Mouse (Mus musculus): ENCODE measurements at regions not wholly inside any gene's neighbourhood (a gene's known extent, or its start where the extent isn't known, plus 50 kb on each side); places are given as distances from the start of the nearest gene placed in this dataset.

- Histone ChIP-seq H3K27me3 (ENCODE audit: control insufficient read depth, insufficient read depth, low read length) (no peaks in the 10 kb centered on the region), H3K36me3 (ENCODE audit: control insufficient read depth, insufficient read depth, low read length) (no peaks in the 10 kb centered on the region), H3K4me2 (ENCODE audit: low read depth, low read length) (no peak overlapping the region), H3K9ac (ENCODE audit: low read length) (no peak overlapping the region), H3K9me3 (replicated peaks; ENCODE audit: control insufficient read depth, low read length) (no peaks in the 10 kb centered on the region), H3K4me3 (replicated peaks; ENCODE audit: low read length) (no peak overlapping the region), H3K27ac (ENCODE audit: low read length) (no peak overlapping the region), H3K4me1 (ENCODE audit: control insufficient read depth, insufficient read depth, low read length) (no peaks in the 10 kb centered on the region)
- ATAC-seq (ENCODE audit: insufficient read depth, low FRiP score) = no peak
- 91% methylated on average over 4 of the region's 4 CpGs for WGBS
Measured at GRCm38 (mm10) chr17:82931476-82931875, 283.6 kb upstream of the Pkdcc start.

DNA sequence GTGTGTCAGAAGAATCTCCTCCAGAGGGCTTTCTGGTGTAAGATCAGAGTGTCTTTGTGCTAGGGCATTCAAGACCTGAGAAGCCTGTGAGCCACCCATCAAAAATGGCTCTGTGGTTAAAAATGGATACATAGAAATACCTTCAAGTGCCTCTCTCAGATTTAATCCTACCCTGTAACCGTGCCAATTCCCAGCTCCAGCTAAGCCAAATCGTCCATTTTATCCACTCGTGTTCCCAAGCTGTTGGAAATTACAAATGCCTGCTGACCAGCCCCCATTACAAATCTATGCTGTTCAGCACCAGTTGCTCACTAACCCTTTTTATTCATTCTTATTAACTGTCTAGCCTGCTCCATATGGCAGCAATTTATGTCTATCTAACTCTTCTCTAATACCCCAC, 278.3 kb upstream of the Pkdcc start:
- H3K4me1 ChIP-seq (ENCODE audit: control insufficient read depth, insufficient read depth, low read length) = no peaks in the 10 kb centered on the region
- no peak overlapping the region for H3K4me2 ChIP-seq (ENCODE audit: low read depth, low read length)
- ATAC-seq (ENCODE audit: insufficient read depth, low FRiP score) = no peak
- H3K9me3 ChIP-seq (replicated peaks; ENCODE audit: control insufficient read depth, low read length) = no peaks in the 10 kb centered on the region
- H3K4me3 ChIP-seq (replicated peaks; ENCODE audit: low read length) = no peak overlapping the region
- H3K27me3 ChIP-seq (ENCODE audit: control insufficient read depth, insufficient read depth, low read length) = no peaks in the 10 kb centered on the region
- H3K9ac ChIP-seq (ENCODE audit: low read length) = no peak overlapping the region
- no peaks in the 10 kb centered on the region for H3K36me3 ChIP-seq (ENCODE audit: control insufficient read depth, insufficient read depth, low read length)
- no peak overlapping the region for H3K27ac ChIP-seq (ENCODE audit: low read length)
- WGBS = 44% methylated on average over 3 of the region's 3 CpGs

GRCm38 (mm10) chr17:82946083-82946482, 269.0 kb upstream of the Pkdcc start:
- no peaks in the 10 kb centered on the region for H3K9me3 ChIP-seq (replicated peaks; ENCODE audit: control insufficient read depth, low read length)
- no peaks in the 10 kb centered on the region for H3K27me3 ChIP-seq (ENCODE audit: control insufficient read depth, insufficient read depth, low read length)
- H3K4me3 ChIP-seq (replicated peaks; ENCODE audit: low read length) = no peak overlapping the region
- no peak overlapping the region for H3K4me2 ChIP-seq (ENCODE audit: low read depth, low read length)
- H3K9ac ChIP-seq (ENCODE audit: low read length) = no peak overlapping the region
- no peak overlapping the region for H3K27ac ChIP-seq (ENCODE audit: low read length)
- no peaks in the 10 kb centered on the region for H3K36me3 ChIP-seq (ENCODE audit: control insufficient read depth, insufficient read depth, low read length)
- ATAC-seq (ENCODE audit: insufficient read depth, low FRiP score) = no peak
- 59% methylated on average over 4 of the region's 4 CpGs for WGBS
- H3K4me1 ChIP-seq (ENCODE audit: control insufficient read depth, insufficient read depth, low read length) = no peaks in the 10 kb centered on the region

- no peaks in the 10 kb centered on the region for H3K9me3 ChIP-seq (replicated peaks; ENCODE audit: control insufficient read depth, low read length)
- 73% methylated on average over 4 of the region's 4 CpGs for WGBS
- no peaks in the 10 kb centered on the region for H3K27me3 ChIP-seq (ENCODE audit: control insufficient read depth, insufficient read depth, low read length)
- no peak overlapping the region for H3K27ac ChIP-seq (ENCODE audit: low read length)
- H3K4me3 ChIP-seq (replicated peaks; ENCODE audit: low read length) = no peak overlapping the region
- H3K9ac ChIP-seq (ENCODE audit: low read length) = no peak overlapping the region
- H3K4me1 ChIP-seq (ENCODE audit: control insufficient read depth, insufficient read depth, low read length) = no peaks in the 10 kb centered on the region
- no peak overlapping the region for H3K4me2 ChIP-seq (ENCODE audit: low read depth, low read length)
- ATAC-seq (ENCODE audit: insufficient read depth, low FRiP score) = no peak
- H3K36me3 ChIP-seq (ENCODE audit: control insufficient read depth, insufficient read depth, low read length) = no peaks in the 10 kb centered on the region
Measured at GRCm38 (mm10) chr17:82949794-82950193, 265.3 kb upstream of the Pkdcc start.

GRCm38 (mm10) chr17:82950268-82950667, 264.8 kb upstream of the Pkdcc start:
- Histone ChIP-seq H3K36me3 (ENCODE audit: control insufficient read depth, insufficient read depth, low read length) (no peaks in the 10 kb centered on the region), H3K9ac (ENCODE audit: low read length) (no peak overlapping the region), H3K27ac (ENCODE audit: low read length) (no peak overlapping the region), H3K4me3 (replicated peaks; ENCODE audit: low read length) (no peak overlapping the region), H3K4me1 (ENCODE audit: control insufficient read depth, insufficient read depth, low read length) (no peaks in the 10 kb centered on the region), H3K9me3 (replicated peaks; ENCODE audit: control insufficient read depth, low read length) (no peaks in the 10 kb centered on the region), H3K4me2 (ENCODE audit: low read depth, low read length) (no peak overlapping the region), H3K27me3 (ENCODE audit: control insufficient read depth, insufficient read depth, low read length) (no peaks in the 10 kb centered on the region)
- WGBS = 93% methylated on average over 14 of the region's 14 CpGs
- ATAC-seq (ENCODE audit: insufficient read depth, low FRiP score) = no peak

GRCm38 (mm10) chr17:82957409-82957808, 257.7 kb upstream of the Pkdcc start:
- Histone ChIP-seq H3K36me3 (ENCODE audit: control insufficient read depth, insufficient read depth, low read length) (no peaks in the 10 kb centered on the region), H3K27ac (ENCODE audit: low read length) (no peak overlapping the region), H3K4me1 (ENCODE audit: control insufficient read depth, insufficient read depth, low read length) (no peaks in the 10 kb centered on the region), H3K9me3 (replicated peaks; ENCODE audit: control insufficient read depth, low read length) (no peaks in the 10 kb centered on the region), H3K4me2 (ENCODE audit: low read depth, low read length) (no peak overlapping the region), H3K27me3 (ENCODE audit: control insufficient read depth, insufficient read depth, low read length) (no peaks in the 10 kb centered on the region; the same call in 1 of the 2 replicates), H3K9ac (ENCODE audit: low read length) (no peak overlapping the region), H3K4me3 (replicated peaks; ENCODE audit: low read length) (no peak overlapping the region)
- ATAC-seq (ENCODE audit: insufficient read depth, low FRiP score) = no peak
- 31% methylated on average over 4 of the region's 4 CpGs for WGBS

DNA sequence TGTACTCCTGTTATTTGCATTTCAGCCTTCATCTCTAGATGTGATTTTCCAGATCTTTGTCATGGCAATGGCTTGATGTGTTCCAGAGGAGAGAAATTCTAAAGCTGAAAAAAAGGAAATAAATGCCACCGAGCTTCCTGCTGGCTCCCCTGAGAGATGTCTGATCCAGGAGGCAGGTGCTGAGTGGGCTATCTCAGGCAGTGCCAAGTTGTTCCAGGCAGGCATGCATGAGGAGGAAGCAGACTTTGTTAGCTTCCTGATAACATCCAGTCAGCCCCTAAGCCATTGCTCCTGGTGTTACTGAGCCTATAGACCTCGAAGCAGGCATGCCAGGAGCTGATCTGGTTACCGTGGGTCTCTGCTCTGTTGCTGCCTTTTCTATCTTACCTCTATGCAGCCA, 251.7 kb upstream of the Pkdcc start:
- H3K27me3 ChIP-seq (ENCODE audit: control insufficient read depth, insufficient read depth, low read length) = no peaks in the 10 kb centered on the region
- H3K4me1 ChIP-seq (ENCODE audit: control insufficient read depth, insufficient read depth, low read length) = no peaks in the 10 kb centered on the region
- ATAC-seq (ENCODE audit: insufficient read depth, low FRiP score) = no peak
- H3K9me3 ChIP-seq (replicated peaks; ENCODE audit: control insufficient read depth, low read length) = no peaks in the 10 kb centered on the region
- no peak overlapping the region for H3K9ac ChIP-seq (ENCODE audit: low read length)
- 68% methylated on average over 3 of the region's 3 CpGs for WGBS
- no peak overlapping the region for H3K4me2 ChIP-seq (ENCODE audit: low read depth, low read length)
- no peak overlapping the region for H3K4me3 ChIP-seq (replicated peaks; ENCODE audit: low read length)
- no peaks in the 10 kb centered on the region for H3K36me3 ChIP-seq (ENCODE audit: control insufficient read depth, insufficient read depth, low read length)
- H3K27ac ChIP-seq (ENCODE audit: low read length) = no peak overlapping the region

DNA sequence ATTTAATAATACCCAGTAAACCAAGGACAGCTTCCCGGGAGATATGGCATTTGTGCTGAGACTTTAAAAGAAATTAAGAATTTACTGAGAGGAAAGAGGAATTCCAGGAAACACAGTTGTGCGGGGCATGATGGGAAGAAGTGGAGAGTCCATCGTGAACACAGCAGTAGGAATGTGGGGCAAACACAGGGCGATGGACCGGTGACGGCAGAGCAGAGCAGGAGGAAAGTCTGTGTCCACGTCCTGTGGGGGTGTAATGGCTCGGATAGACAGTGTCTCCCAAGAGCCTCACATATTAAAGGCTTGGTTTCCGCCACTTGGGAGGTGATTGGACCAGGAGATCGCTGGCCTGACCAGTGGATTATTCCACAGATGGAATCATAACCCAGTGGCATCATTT, 215.4 kb upstream of the Pkdcc start:
- ATAC-seq (ENCODE audit: insufficient read depth, low FRiP score) = no peak
- Histone ChIP-seq H3K9me3 (replicated peaks; ENCODE audit: control insufficient read depth, low read length) (no peaks in the 10 kb centered on the region), H3K36me3 (ENCODE audit: control insufficient read depth, insufficient read depth, low read length) (no peaks in the 10 kb centered on the region), H3K4me3 (replicated peaks; ENCODE audit: low read length) (no peak overlapping the region), H3K9ac (ENCODE audit: low read length) (no peak overlapping the region), H3K4me1 (ENCODE audit: control insufficient read depth, insufficient read depth, low read length) (no peaks in the 10 kb centered on the region), H3K27ac (ENCODE audit: low read length) (no peak overlapping the region), H3K4me2 (ENCODE audit: low read depth, low read length) (no peak overlapping the region), H3K27me3 (ENCODE audit: control insufficient read depth, insufficient read depth, low read length) (no peaks in the 10 kb centered on the region)
- WGBS = 65% methylated on average over 10 of the region's 10 CpGs

DNA sequence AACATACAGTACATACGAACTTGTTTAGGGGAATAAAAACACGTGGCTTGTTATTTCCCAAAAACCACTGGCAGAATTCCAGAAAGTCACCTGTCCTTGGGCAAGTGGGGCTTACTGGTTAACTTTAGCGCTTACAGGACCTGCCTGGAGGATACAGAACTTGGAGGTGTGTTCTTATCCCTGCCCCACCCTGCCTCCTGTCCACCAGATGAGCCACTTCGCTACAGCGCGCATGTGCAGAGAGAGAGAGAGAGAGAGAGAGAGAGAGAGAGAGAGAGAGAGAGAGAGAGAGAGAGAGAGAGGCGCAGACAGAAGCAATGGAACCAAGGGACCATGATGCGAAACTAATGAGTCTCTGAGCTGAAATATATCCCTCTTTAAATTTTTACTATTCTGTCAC, 214.7 kb upstream of the Pkdcc start:
- no peak for ATAC-seq (ENCODE audit: insufficient read depth, low FRiP score)

DNA sequence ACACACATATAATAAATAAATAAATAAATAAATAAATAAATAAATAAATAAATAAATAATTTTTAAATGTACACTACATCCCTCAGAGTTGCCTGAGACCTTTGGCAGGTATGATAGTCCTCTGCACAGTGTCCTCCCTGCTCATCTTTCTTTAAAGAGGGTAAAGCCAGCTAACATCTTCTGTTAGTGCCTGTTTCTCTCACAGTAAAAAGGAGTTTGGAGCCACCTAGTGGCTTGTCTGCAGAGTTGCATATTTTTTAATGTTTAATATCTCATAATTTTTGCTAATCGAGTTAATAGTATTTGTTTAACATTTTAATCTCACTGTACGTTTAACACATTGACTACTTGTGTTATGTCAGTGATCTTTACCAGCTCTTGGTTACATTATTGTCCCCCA, 213.5 kb upstream of the Pkdcc start:
- H3K9me3 ChIP-seq (replicated peaks; ENCODE audit: control insufficient read depth, low read length) = no peaks in the 10 kb centered on the region
- no peak overlapping the region for H3K9ac ChIP-seq (ENCODE audit: low read length)
- H3K4me2 ChIP-seq (ENCODE audit: low read depth, low read length) = no peak overlapping the region
- no peaks in the 10 kb centered on the region for H3K27me3 ChIP-seq (ENCODE audit: control insufficient read depth, insufficient read depth, low read length)
- ATAC-seq (ENCODE audit: insufficient read depth, low FRiP score) = no peak
- 7% methylated on average over 2 of the region's 2 CpGs for WGBS
- H3K27ac ChIP-seq (ENCODE audit: low read length) = no peak overlapping the region
- no peak overlapping the region for H3K4me3 ChIP-seq (replicated peaks; ENCODE audit: low read length)
- H3K36me3 ChIP-seq (ENCODE audit: control insufficient read depth, insufficient read depth, low read length) = no peaks in the 10 kb centered on the region
- H3K4me1 ChIP-seq (ENCODE audit: control insufficient read depth, insufficient read depth, low read length) = no peaks in the 10 kb centered on the region

More for the DNA sequence above, 214.7 kb upstream of the Pkdcc start:
- H3K27ac ChIP-seq (ENCODE audit: low read length) = no peak overlapping the region
- no peak overlapping the region for H3K4me2 ChIP-seq (ENCODE audit: low read depth, low read length)
- no peaks in the 10 kb centered on the region for H3K27me3 ChIP-seq (ENCODE audit: control insufficient read depth, insufficient read depth, low read length)
- no peaks in the 10 kb centered on the region for H3K4me1 ChIP-seq (ENCODE audit: control insufficient read depth, insufficient read depth, low read length)
- H3K36me3 ChIP-seq (ENCODE audit: control insufficient read depth, insufficient read depth, low read length) = no peaks in the 10 kb centered on the region
- H3K9me3 ChIP-seq (replicated peaks; ENCODE audit: control insufficient read depth, low read length) = no peaks in the 10 kb centered on the region
- no peak overlapping the region for H3K9ac ChIP-seq (ENCODE audit: low read length)
- no peak overlapping the region for H3K4me3 ChIP-seq (replicated peaks; ENCODE audit: low read length)
- 63% methylated on average over 8 of the region's 8 CpGs for WGBS

Measured in stomach, embryonic 16.5 days (tissue).